Mouse (Mus musculus): ENCODE results near the gene Tbc1d8.

Gene Tbc1d8

GRCm38 (mm10) chr1:39448819-39449218 lies 29.7 kb downstream of the Tbc1d8 start:
- DNase-seq (ENCODE audit: extremely low read depth, low read depth, low spot score) = no peak

GRCm38 (mm10) chr1:39448238-39448637 lies 30.3 kb downstream of the Tbc1d8 start:
- DNase-seq (ENCODE audit: extremely low read depth, low read depth, low spot score) = no peak

- DNase-seq (ENCODE audit: extremely low read depth, low read depth, low spot score) = no peak
Measured at GRCm38 (mm10) chr1:39446178-39446577, 32.4 kb downstream of the Tbc1d8 start.

GRCm38 (mm10) chr1:39445303-39446050 lies 33.1 kb downstream of the Tbc1d8 start:
- DNase-seq (ENCODE audit: extremely low read depth, low read depth, low spot score) = no peak

GRCm38 (mm10) chr1:39443764-39444163 lies 34.8 kb downstream of the Tbc1d8 start:
- DNase-seq (ENCODE audit: extremely low read depth, low read depth, low spot score) = no peak

- DNase-seq (ENCODE audit: extremely low read depth, low read depth, low spot score) = no peak
Measured at GRCm38 (mm10) chr1:39441686-39442085, 36.9 kb downstream of the Tbc1d8 start.

- DNase-seq (ENCODE audit: extremely low read depth, low read depth, low spot score) = no peak
Measured at GRCm38 (mm10) chr1:39439661-39440548, 38.6 kb downstream of the Tbc1d8 start.

- DNase-seq (ENCODE audit: extremely low read depth, low read depth, low spot score) = no peak
Measured at GRCm38 (mm10) chr1:39438629-39439028, 39.9 kb downstream of the Tbc1d8 start.

- no peak for DNase-seq (ENCODE audit: extremely low read depth, low read depth, low spot score)
Measured at GRCm38 (mm10) chr1:39434264-39434663, 44.3 kb downstream of the Tbc1d8 start.

GRCm38 (mm10) chr1:39430020-39430419 lies 48.5 kb downstream of the Tbc1d8 start:
- DNase-seq (ENCODE audit: extremely low read depth, low read depth, low spot score) = no peak

GRCm38 (mm10) chr1:39429015-39429414 lies 49.5 kb downstream of the Tbc1d8 start:
- DNase-seq (ENCODE audit: extremely low read depth, low read depth, low spot score) = no peak

- DNase-seq (ENCODE audit: extremely low read depth, low read depth, low spot score) = no peak
Measured at GRCm38 (mm10) chr1:39428280-39428679, 50.3 kb downstream of the Tbc1d8 start.

- no peak for DNase-seq (ENCODE audit: extremely low read depth, low read depth, low spot score)
Measured at GRCm38 (mm10) chr1:39425497-39425896, 53.1 kb downstream of the Tbc1d8 start.

GRCm38 (mm10) chr1:39420987-39421386 lies 57.6 kb downstream of the Tbc1d8 start:
- no peak for DNase-seq (ENCODE audit: extremely low read depth, low read depth, low spot score)

GRCm38 (mm10) chr1:39418852-39419251 lies 59.7 kb downstream of the Tbc1d8 start:
- DNase-seq (ENCODE audit: extremely low read depth, low read depth, low spot score) = no peak

GRCm38 (mm10) chr1:39417817-39418216 lies 60.7 kb downstream of the Tbc1d8 start:
- no peak for DNase-seq (ENCODE audit: extremely low read depth, low read depth, low spot score)

GRCm38 (mm10) chr1:39410085-39410821 lies 68.3 kb downstream of the Tbc1d8 start:
- peak; percentile 91 for DNase-seq (ENCODE audit: extremely low read depth, low read depth, low spot score)

GRCm38 (mm10) chr1:39408668-39409067 lies 69.9 kb downstream of the Tbc1d8 start:
- DNase-seq (ENCODE audit: extremely low read depth, low read depth, low spot score) = no peak

GRCm38 (mm10) chr1:39408123-39408522 lies 70.4 kb downstream of the Tbc1d8 start:
- DNase-seq (ENCODE audit: extremely low read depth, low read depth, low spot score) = no peak

GRCm38 (mm10) chr1:39407108-39407507 lies 71.4 kb downstream of the Tbc1d8 start:
- DNase-seq (ENCODE audit: extremely low read depth, low read depth, low spot score) = no peak

- no peak for DNase-seq (ENCODE audit: extremely low read depth, low read depth, low spot score)
Measured at GRCm38 (mm10) chr1:39400173-39400572, 78.4 kb downstream of the Tbc1d8 start.
